Mouse (Mus musculus): Measurements from ENCODE around the gene Mcrip2. TPM values are rescaled to one million over a fixed set of nuclear protein-coding genes. Genes with fewer than 3 reads are reported as not detected.

Mcrip2 gene
- polyA plus RNA-seq, 1 experiment, result 258 TPM

- H3K27me3 ChIP-seq (replicated peaks; ENCODE audit: control insufficient read depth, insufficient read depth, low read length), result no peaks in the 10 kb centered on the region
- WGBS, result 79% methylated on average over 3 of the region's 3 CpGs
- peak overlapping the region; percentile 13 for H3K4me3 ChIP-seq (ENCODE audit: insufficient read depth, low read depth, low read length)
- peaks cover 10% of the 10 kb centered on the region; the same call in 1 of the 2 replicates for H3K4me1 ChIP-seq (ENCODE audit: control insufficient read depth, insufficient read depth, low read length)
- peak; percentile 77 for DNase-seq
- peak overlapping the region; percentile 67 for H3K27ac ChIP-seq (ENCODE audit: insufficient read depth, low read depth, low read length)
- TF ChIP-seq CTCF (conservative IDR thresholded peaks at IDR 0.05; ENCODE audit: insufficient read depth, insufficient read length, low read depth, low read length) (no peak), POLR2A (IDR thresholded peaks at IDR 0.05; ENCODE audit: low read depth, low read length) (no peak)
- H3K36me3 ChIP-seq (ENCODE audit: control insufficient read depth, insufficient read depth, low read length), result no peaks in the 10 kb centered on the region
Observed at GRCm38 (mm10) chr17:25866172-25866571, 2.4 kb downstream of the Mcrip2 start.

- Histone ChIP-seq H3K4me1 (ENCODE audit: control insufficient read depth, insufficient read depth, low read length) (peaks cover 15% of the 10 kb centered on the region; the same call in 1 of the 2 replicates), H3K36me3 (ENCODE audit: control insufficient read depth, insufficient read depth, low read length) (no peaks in the 10 kb centered on the region), H3K27me3 (replicated peaks; ENCODE audit: control insufficient read depth, insufficient read depth, low read length) (no peaks in the 10 kb centered on the region), H3K27ac (ENCODE audit: insufficient read depth, low read depth, low read length) (peak overlapping the region; percentile 67), H3K4me3 (ENCODE audit: insufficient read depth, low read depth, low read length) (peak overlapping the region; percentile 5; the same call in 1 of the 2 replicates)
- peak; percentile 28 for DNase-seq
- TF ChIP-seq CTCF (conservative IDR thresholded peaks at IDR 0.05; ENCODE audit: insufficient read depth, insufficient read length, low read depth, low read length) (no peak), POLR2A (IDR thresholded peaks at IDR 0.05; ENCODE audit: low read depth, low read length) (no peak)
- WGBS, result 73% methylated on average over 11 of the region's 11 CpGs
Observed at GRCm38 (mm10) chr17:25865288-25865687, 3.3 kb downstream of the Mcrip2 start.

- peak overlapping the region; percentile 14; the same call in 1 of the 2 replicates for H3K27ac ChIP-seq (ENCODE audit: insufficient read depth, low read depth, low read length)
- 56% methylated on average over 14 of the region's 14 CpGs for WGBS
- H3K27me3 ChIP-seq (replicated peaks; ENCODE audit: control insufficient read depth, insufficient read depth, low read length), result no peaks in the 10 kb centered on the region
- H3K4me3 ChIP-seq (ENCODE audit: insufficient read depth, low read depth, low read length), result no peak overlapping the region
- H3K4me1 ChIP-seq (ENCODE audit: control insufficient read depth, insufficient read depth, low read length), result peaks cover 15% of the 10 kb centered on the region; the same call in 1 of the 2 replicates
- no peak for TF ChIP-seq POLR2A (IDR thresholded peaks at IDR 0.05; ENCODE audit: low read depth, low read length)
- TF ChIP-seq CTCF (conservative IDR thresholded peaks at IDR 0.05; ENCODE audit: insufficient read depth, insufficient read length, low read depth, low read length), result no peak
- H3K36me3 ChIP-seq (ENCODE audit: control insufficient read depth, insufficient read depth, low read length), result no peaks in the 10 kb centered on the region
- peak; percentile 68 for DNase-seq
Observed at GRCm38 (mm10) chr17:25864311-25864710, 4.3 kb downstream of the Mcrip2 start.

- 60% methylated on average over 6 of the region's 6 CpGs for WGBS
- no peaks in the 10 kb centered on the region for H3K27me3 ChIP-seq (replicated peaks; ENCODE audit: control insufficient read depth, insufficient read depth, low read length)
- TF ChIP-seq POLR2A (IDR thresholded peaks at IDR 0.05; ENCODE audit: low read depth, low read length) (no peak), CTCF (conservative IDR thresholded peaks at IDR 0.05; ENCODE audit: insufficient read depth, insufficient read length, low read depth, low read length) (peak; percentile 38)
- H3K4me1 ChIP-seq (ENCODE audit: control insufficient read depth, insufficient read depth, low read length), result peaks cover 11% of the 10 kb centered on the region; the same call in 1 of the 2 replicates
- no peaks in the 10 kb centered on the region for H3K36me3 ChIP-seq (ENCODE audit: control insufficient read depth, insufficient read depth, low read length)
- H3K4me3 ChIP-seq (ENCODE audit: insufficient read depth, low read depth, low read length), result no peak overlapping the region
- peak overlapping the region; percentile 20; the same call in 1 of the 2 replicates for H3K27ac ChIP-seq (ENCODE audit: insufficient read depth, low read depth, low read length)
- peak; percentile 79 for DNase-seq
Observed at GRCm38 (mm10) chr17:25863681-25864080, 4.9 kb downstream of the Mcrip2 start.

GRCm38 (mm10) chr17:25861704-25862612 is 6.6 kb downstream of the Mcrip2 start:
- Histone ChIP-seq H3K36me3 (ENCODE audit: control insufficient read depth, insufficient read depth, low read length) (no peaks in the 10 kb centered on the region), H3K4me1 (ENCODE audit: control insufficient read depth, insufficient read depth, low read length) (peaks cover 11% of the 10 kb centered on the region; the same call in 1 of the 2 replicates), H3K27ac (ENCODE audit: insufficient read depth, low read depth, low read length) (peak overlapping the region; percentile 58), H3K4me3 (ENCODE audit: insufficient read depth, low read depth, low read length) (peak overlapping the region; percentile 62), H3K27me3 (replicated peaks; ENCODE audit: control insufficient read depth, insufficient read depth, low read length) (no peaks in the 10 kb centered on the region)
- no peak for TF ChIP-seq POLR2A (IDR thresholded peaks at IDR 0.05; ENCODE audit: low read depth, low read length)
- TF ChIP-seq CTCF (conservative IDR thresholded peaks at IDR 0.05; ENCODE audit: insufficient read depth, insufficient read length, low read depth, low read length), result no peak
- peak; percentile 68 for DNase-seq
- WGBS, result 7% methylated on average over 6 of the region's 6 CpGs

- peak; percentile 94 for DNase-seq
- WGBS, result 3% methylated on average over 65 of the region's 65 CpGs
Observed at GRCm38 (mm10) chr17:25860832-25861703, 7.5 kb downstream of the Mcrip2 start, which contains the start of gene Wdr90. Gene Wdr90, minus strand, starts transcription at chr17:25861501.

More at GRCm38 (mm10) chr17:25860832-25861703, 7.5 kb downstream of the Mcrip2 start, which contains the start of gene Wdr90:
- Histone ChIP-seq H3K4me1 (ENCODE audit: control insufficient read depth, insufficient read depth, low read length) (peaks cover 11% of the 10 kb centered on the region; the same call in 1 of the 2 replicates), H3K36me3 (ENCODE audit: control insufficient read depth, insufficient read depth, low read length) (no peaks in the 10 kb centered on the region), H3K27ac (ENCODE audit: insufficient read depth, low read depth, low read length) (peak within 1 kb of the TSS; percentile 58), H3K4me3 (ENCODE audit: insufficient read depth, low read depth, low read length) (peak within 1 kb of the TSS; percentile 62), H3K27me3 (replicated peaks; ENCODE audit: control insufficient read depth, insufficient read depth, low read length) (no peaks in the 10 kb centered on the region)
- TF ChIP-seq CTCF (conservative IDR thresholded peaks at IDR 0.05; ENCODE audit: insufficient read depth, insufficient read length, low read depth, low read length) (peak; percentile 28; the same call in 1 of the 2 replicates), POLR2A (IDR thresholded peaks at IDR 0.05; ENCODE audit: low read depth, low read length) (no peak)

All from kidney, adult 2 months (tissue).